Mouse (Mus musculus) cerebellum, adult (tissue): ENCODE results near the gene Arhgef26.
A peak's percentile ranks its signal among the peaks of the same experiment; 100 is the strongest.

Experiments
- ATAC-seq: cut with Nextera tagmentation; 2 replicates; pipeline ENCODE4 v1.9.2; 2017; ENCODE audit warnings: mild to moderate bottlenecking, moderate library complexity, mixed read lengths; ENCODE audit not compliant: insufficient number of reproducible peaks, low FRiP score, low TSS enrichment

Arhgef26 gene

GRCm38 (mm10) chr3:62379946-62380345 lies 41.8 kb downstream of the Arhgef26 start:
- ATAC-seq, result no peak

DNA sequence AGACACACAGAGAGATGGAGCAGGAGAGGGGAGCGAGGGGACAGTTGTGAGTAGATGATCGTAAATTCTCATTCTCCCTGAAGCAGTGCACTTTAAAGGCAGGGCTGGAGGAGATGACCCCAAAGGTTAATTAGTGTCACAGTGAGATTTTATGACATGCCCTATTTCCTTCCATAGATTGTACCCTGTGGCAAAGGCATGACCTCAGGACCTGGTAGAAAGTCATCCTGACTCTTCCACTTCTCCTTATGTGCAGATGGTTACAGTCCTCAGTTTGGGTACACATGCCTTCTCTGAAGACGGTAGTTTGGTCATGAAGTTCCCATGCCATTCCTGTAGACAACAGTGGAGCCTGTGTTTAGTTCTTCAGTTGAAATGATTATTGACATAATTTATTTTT lies 42.3 kb downstream of the Arhgef26 start:
- ATAC-seq, result no peak

GRCm38 (mm10) chr3:62382853-62383252 lies 44.7 kb downstream of the Arhgef26 start:
- no peak for ATAC-seq

- no peak for ATAC-seq
Observed at GRCm38 (mm10) chr3:62392636-62393035, 54.5 kb downstream of the Arhgef26 start.

GRCm38 (mm10) chr3:62394284-62394683 lies 56.1 kb downstream of the Arhgef26 start:
- ATAC-seq, result no peak

DNA sequence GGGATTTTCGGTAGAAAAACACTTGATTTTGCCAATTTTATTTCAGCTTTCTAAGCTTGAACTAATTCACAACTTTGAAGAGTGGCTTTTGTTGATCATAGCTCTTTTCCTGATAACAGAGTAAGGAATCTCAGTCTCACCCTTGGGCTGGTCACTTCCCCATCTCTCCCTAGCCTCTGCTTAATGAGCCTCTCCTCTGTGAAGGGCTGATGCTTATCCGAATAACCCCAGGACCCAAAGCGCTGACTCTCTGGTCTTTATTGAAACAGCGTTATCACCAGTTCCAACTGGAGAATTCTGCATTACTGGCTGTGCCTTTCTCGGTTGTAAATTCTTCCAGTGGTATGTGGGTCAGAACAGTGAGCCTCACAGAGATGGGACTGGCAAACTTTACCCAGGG lies 57.2 kb downstream of the Arhgef26 start:
- ATAC-seq, result no peak

- ATAC-seq, result no peak
Observed at GRCm38 (mm10) chr3:62396109-62396508, 58.0 kb downstream of the Arhgef26 start.

DNA sequence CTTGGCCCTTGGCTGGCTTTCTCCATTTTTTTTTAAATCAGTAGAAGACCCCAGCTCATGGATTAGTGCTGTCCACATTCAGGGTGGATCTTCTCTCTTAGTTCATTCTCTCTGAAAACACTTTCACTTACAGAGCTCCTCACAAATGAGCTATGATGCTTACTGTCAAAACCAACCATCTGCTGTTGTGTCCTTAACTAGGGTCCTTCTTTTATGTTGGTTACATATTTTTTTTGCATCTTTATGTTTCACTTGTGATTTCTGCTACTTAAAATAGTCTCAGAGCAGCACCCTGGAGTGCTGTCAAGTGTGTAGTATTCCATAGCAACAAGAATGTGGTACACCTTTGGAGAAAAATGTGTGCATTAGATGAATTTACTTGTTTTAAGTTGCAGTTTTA lies 60.0 kb downstream of the Arhgef26 start:
- ATAC-seq, result no peak

GRCm38 (mm10) chr3:62399826-62400746 lies 61.9 kb downstream of the Arhgef26 start:
- ATAC-seq, result no peak

DNA sequence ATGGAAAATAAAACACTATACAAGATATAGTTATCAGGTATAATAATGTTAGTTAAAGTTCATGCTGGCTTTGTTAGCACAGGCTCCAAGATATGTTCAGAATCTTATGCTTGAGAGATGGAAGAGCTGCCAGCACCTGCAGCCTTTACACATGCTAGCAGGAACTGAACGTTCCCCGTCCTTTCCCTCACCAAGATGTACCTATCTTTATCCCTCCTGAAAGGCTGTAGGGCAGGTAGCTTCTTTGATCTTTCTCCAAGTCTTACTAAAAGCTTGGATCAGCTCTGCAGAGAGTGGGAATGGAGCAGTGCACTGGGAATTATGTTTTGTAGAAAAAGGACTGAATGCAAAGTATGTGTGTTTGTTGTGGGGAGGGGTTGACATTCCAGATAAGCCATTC lies 64.3 kb downstream of the Arhgef26 start:
- ATAC-seq, result no peak

GRCm38 (mm10) chr3:62404477-62405246 lies 66.5 kb downstream of the Arhgef26 start:
- ATAC-seq, result no peak

- no peak for ATAC-seq
Observed at GRCm38 (mm10) chr3:62409555-62410182, 71.5 kb downstream of the Arhgef26 start.

DNA sequence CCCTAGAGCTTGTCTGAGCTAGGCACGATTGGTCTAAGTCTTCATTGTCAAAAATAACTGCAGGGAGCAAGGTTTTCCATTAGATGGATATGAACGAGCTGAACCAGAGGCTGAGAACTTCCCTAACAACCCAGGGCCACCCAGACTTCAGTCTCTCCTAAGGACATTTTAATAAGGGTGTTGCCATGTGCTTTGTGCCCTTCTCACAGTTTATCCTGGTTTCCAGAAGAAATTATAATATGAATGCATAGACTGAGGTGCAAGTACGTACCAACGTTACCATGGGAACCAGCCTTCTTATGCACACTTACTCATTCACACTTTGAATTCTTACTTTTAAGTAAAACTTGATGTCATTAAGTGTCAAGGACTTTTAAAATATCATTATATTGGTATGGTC lies 72.3 kb downstream of the Arhgef26 start:
- ATAC-seq, result no peak

DNA sequence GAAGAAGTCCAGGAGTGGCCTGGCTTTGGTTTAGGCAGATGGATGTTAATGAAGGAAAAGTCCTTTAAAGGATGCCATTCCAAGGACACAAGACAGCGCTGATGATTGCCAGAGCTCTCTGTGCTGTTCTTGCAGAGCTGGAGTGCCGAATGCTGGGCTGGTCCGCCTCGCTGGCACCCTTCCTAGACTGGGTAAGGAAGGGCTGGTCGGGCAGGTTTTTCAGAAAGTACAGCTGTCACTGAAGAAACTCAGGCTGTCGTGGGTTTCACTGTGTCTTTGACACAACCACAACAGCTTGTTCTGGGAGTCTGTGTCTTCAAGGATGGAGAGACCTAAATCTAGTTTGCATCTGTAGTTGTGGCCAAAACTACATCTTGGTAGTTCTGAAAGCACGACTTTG lies 74.6 kb downstream of the Arhgef26 start:
- ATAC-seq, result peak; percentile 61; the same call in 1 of the 2 replicates

DNA sequence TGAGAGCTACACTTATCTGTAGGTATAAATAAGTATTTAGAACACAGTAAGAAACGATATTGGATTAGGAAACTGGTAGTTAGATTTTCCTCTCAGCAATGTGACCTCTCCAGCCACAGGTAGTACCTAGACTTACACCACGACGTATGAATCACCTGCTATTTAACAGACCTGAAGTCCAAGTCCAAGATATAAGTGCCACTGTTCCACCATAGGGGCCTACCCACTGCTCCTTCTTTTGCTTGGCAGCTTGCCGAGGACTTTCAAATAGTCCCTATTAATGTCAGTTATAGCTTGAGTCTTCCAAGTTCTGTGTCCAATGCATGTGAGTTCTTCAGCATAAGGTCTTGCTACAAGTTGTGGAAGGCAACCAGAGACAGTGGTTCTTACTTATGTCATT lies 76.8 kb downstream of the Arhgef26 start:
- ATAC-seq, result no peak

- no peak for ATAC-seq
Observed at GRCm38 (mm10) chr3:62417458-62417857, 79.3 kb downstream of the Arhgef26 start.

GRCm38 (mm10) chr3:62418387-62419138 lies 80.4 kb downstream of the Arhgef26 start:
- ATAC-seq, result no peak

GRCm38 (mm10) chr3:62433675-62434074 lies 95.5 kb downstream of the Arhgef26 start:
- no peak for ATAC-seq

DNA sequence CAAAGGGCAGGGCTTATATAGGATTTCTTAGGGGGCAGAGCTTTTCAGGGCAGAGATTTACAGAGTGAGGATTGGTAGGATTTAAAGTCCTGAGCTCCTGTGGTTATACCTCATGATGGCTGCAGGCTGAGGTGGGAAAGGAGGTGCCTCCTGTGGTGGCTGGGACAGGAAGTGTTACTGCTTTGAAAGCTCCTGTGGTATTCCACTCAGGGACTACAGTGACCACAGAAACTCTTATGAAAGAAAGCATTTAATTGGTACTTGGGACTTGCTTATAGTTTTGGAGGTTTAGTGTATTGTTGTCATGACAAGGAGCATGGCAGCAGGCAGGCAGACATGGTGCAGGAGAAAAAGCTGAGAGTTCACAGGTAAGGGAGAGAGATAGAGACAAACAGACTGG lies 97.8 kb downstream of the Arhgef26 start:
- no peak for ATAC-seq

GRCm38 (mm10) chr3:62440431-62440969 lies 102.4 kb downstream of the Arhgef26 start:
- no peak for ATAC-seq
